Mouse (Mus musculus) brain, embryonic 14.5 days (tissue): ENCODE measurements around the gene Slc39a11.

Source experiments
- CTCF ChIP-seq: fragments of 200-500 bp; IDR thresholded peaks from 2 replicates; pipeline ENCODE4 v1.5.1; 2012; ENCODE audit warnings: inconsistent platforms, mild to moderate bottlenecking, moderate library complexity, borderline replicate concordance; ENCODE audit not compliant: insufficient read depth, insufficient read length; ENCODE audit errors: extremely low read depth
- POLR2A ChIP-seq: fragments of 200-500 bp; IDR thresholded peaks from 2 replicates; pipeline ENCODE4 v1.6.1; 2012; ENCODE audit warnings: mild to moderate bottlenecking, inconsistent platforms, borderline replicate concordance; ENCODE audit not compliant: poor library complexity, insufficient read depth, insufficient read length, severe bottlenecking; ENCODE audit errors: extremely low read depth

DNA sequence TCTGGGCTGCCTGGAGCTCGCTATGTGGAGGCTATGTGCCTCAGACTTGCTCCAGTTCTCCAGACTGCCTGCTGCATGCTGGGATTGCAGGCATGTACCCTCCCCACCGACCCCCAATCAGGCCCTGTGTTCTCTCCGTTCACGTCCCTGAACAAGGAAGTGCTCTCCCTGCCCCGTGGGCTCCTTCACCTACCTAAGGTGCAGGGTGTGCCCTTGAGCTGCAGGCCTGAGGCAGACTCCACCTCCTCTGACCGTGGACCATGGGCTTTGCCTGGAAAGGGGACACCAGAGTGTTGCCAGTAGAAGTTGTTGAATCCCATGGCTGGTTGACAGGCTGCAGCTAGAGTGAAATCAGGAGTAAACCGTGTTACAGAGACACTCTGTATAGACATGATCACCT, 49.8 kb upstream of the Slc39a11 start:
- TF ChIP-seq POLR2A (no peak), CTCF (no peak)
